29 mouse cellular contexts compared by ENCODE assay signal in genomic region chr15:31537706-31538105, GRCm38 (mm10). TPM values are rescaled to one million over a fixed set of nuclear protein-coding genes. Genes with fewer than 3 reads are reported as not detected.
"Had no signal": no experiment of that assay in that cellular context is flagged by ENCODE, and none has a peak within 500 bp of the region (broad histone marks: within the 10 kb centered on the region; RNA-seq: fewer than 3 reads in every experiment).

No protein-coding gene starts in this region.

- H3K4me3 ChIP-seq: embryonic facial prominence, embryonic 10.5 days; embryonic facial prominence, embryonic 12.5 days; embryonic facial prominence, embryonic 13.5 days; embryonic facial prominence, embryonic 15.5 days; erythroblast, embryonic 14.5 days; forebrain, embryonic 12.5 days; forebrain, embryonic 13.5 days; forebrain, embryonic 15.5 days; gastrocnemius, adult 2 months; heart, adult 2 months had no signal

- H3K9me3 ChIP-seq: embryonic facial prominence, embryonic 10.5 days; embryonic facial prominence, embryonic 12.5 days; embryonic facial prominence, embryonic 13.5 days; embryonic facial prominence, embryonic 15.5 days; forebrain, embryonic 12.5 days; forebrain, embryonic 13.5 days; forebrain, embryonic 15.5 days had no signal

- H3K4me2 ChIP-seq: embryonic facial prominence, embryonic 12.5 days; embryonic facial prominence, embryonic 13.5 days; embryonic facial prominence, embryonic 15.5 days; forebrain, embryonic 12.5 days; forebrain, embryonic 13.5 days; forebrain, embryonic 15.5 days had no signal

- ATAC-seq: forebrain, embryonic 13.5 days; forebrain, embryonic 14.5 days; forebrain, embryonic 15.5 days; forebrain, embryonic 16.5 days; forebrain, postnatal 0 days had no signal

- DNase-seq: cerebellum, adult 2 months; cerebellum, adult 8-10 months; cerebellum, adult 9-10 months; cerebellum, adult 9-11 months; cerebellum, postnatal 10 days; cerebellum, postnatal 14 days; cerebellum, postnatal 25 days; cerebellum, postnatal 36 days; embryo, embryonic 11 days; forebrain, postnatal 0 days; gastrocnemius, adult 2 months; gastrocnemius, postnatal 10 days; gastrocnemius, postnatal 14 days; gastrocnemius, postnatal 25 days; gastrocnemius, postnatal 36 days; heart, adult 18-20 months; heart, adult 2 months had no signal

- H3K27me3 ChIP-seq: embryonic facial prominence, embryonic 12.5 days; embryonic facial prominence, embryonic 13.5 days; embryonic facial prominence, embryonic 15.5 days; forebrain, embryonic 12.5 days; forebrain, embryonic 13.5 days; forebrain, embryonic 15.5 days had no signal

- H3K27ac ChIP-seq: embryonic facial prominence, embryonic 10.5 days; embryonic facial prominence, embryonic 12.5 days; embryonic facial prominence, embryonic 13.5 days; embryonic facial prominence, embryonic 15.5 days; forebrain, embryonic 12.5 days; forebrain, embryonic 15.5 days; gastrocnemius, adult 2 months; heart, adult 2 months had no signal

- H3K36me3 ChIP-seq: embryonic facial prominence, embryonic 10.5 days; embryonic facial prominence, embryonic 12.5 days; embryonic facial prominence, embryonic 13.5 days; embryonic facial prominence, embryonic 15.5 days; forebrain, embryonic 12.5 days; forebrain, embryonic 15.5 days had no signal

- H3K9ac ChIP-seq: embryonic facial prominence, embryonic 12.5 days; embryonic facial prominence, embryonic 13.5 days; embryonic facial prominence, embryonic 15.5 days; forebrain, embryonic 12.5 days; forebrain, embryonic 13.5 days; forebrain, embryonic 15.5 days; forebrain, postnatal 0 days had no signal

RNA-seq across cellular contexts. Expression of gene Cmbl, which starts 27.5 kb away (rescaled TPM):
- total RNA-seq: common myeloid progenitor, adult 5-6 weeks; granulocyte monocyte progenitor cell, adult 5-6 weeks had no signal
- polyA plus RNA-seq: erythroblast, embryonic 14.5 days had no signal
